Mouse (Mus musculus) hindbrain, postnatal 0 days (tissue): ENCODE results near the gene Clptm1l. TPM values are rescaled to one million over a fixed set of nuclear protein-coding genes. Genes with fewer than 3 reads are reported as not detected.

Source experiments
- ATAC-seq: fragments of 200-750 bp; cut with Nextera tagmentation; 2 replicates; pipeline ENCODE4 v1.8.0; 2017; ENCODE audit warnings: mild to moderate bottlenecking, moderate TSS enrichment, moderate library complexity
- DNase-seq: peaks from one replicate; pipeline ENCODE4 v3.0.0-alpha.2; 2015; ENCODE audit warnings: low spot score
- H3K27ac ChIP-seq: fragments of 300-500 bp; sonication (generic); 2 replicates; pipeline ENCODE4 v1.5.1; 2014; ENCODE audit warnings: mild to moderate bottlenecking
- H3K27me3 ChIP-seq: fragments of 300-500 bp; sonication (generic); 2 replicates; pipeline ENCODE4 v1.6.1; 2014; ENCODE audit warnings: low read length, mixed read lengths; ENCODE audit not compliant: insufficient read depth
- H3K36me3 ChIP-seq: fragments of 300-500 bp; sonication (generic); 2 replicates; pipeline ENCODE4 v1.6.1; 2014; ENCODE audit warnings: low read length, mixed read lengths; ENCODE audit not compliant: insufficient read depth
- H3K4me1 ChIP-seq: fragments of 300-500 bp; sonication (generic); 2 replicates; pipeline ENCODE4 v1.6.1; 2014; ENCODE audit warnings: antibody characterized with exemption, low read length, mixed read lengths; ENCODE audit not compliant: insufficient read depth
- H3K4me2 ChIP-seq: fragments of 300-500 bp; sonication (generic); 2 replicates; pipeline ENCODE4 v1.6.1; 2014; ENCODE audit warnings: low read depth, mild to moderate bottlenecking, low read length, moderate library complexity, mixed read lengths
- H3K4me3 ChIP-seq: fragments of 300-500 bp; sonication (generic); 2 replicates; pipeline ENCODE4 v1.5.1; 2014; ENCODE audit warnings: low read length
- H3K9ac ChIP-seq: fragments of 300-500 bp; sonication (generic); replicated peaks from 2 replicates; pipeline ENCODE4 v1.6.1; 2014; ENCODE audit warnings: mild to moderate bottlenecking, low read length, moderate library complexity, mixed read lengths
- H3K9me3 ChIP-seq: fragments of 300-500 bp; sonication (generic); 2 replicates; pipeline ENCODE4 v1.6.1; 2016; ENCODE audit warnings: low read length, mixed read lengths
- CTCF ChIP-seq: IDR thresholded peaks from 2 replicates; pipeline ENCODE4 v1.5.1; 2016; ENCODE audit warnings: antibody characterized with exemption, control low read depth, low read depth
- WGBS: fragments of 180-500 bp; shearing (Covaris S2); extraction: QIAGEN DNeasy Blood & Tissue Kit; methylation state at CpG from one replicate; pipeline ENCODE4 v1.1.7; 2014; 5-methylcytosine and 5-hydroxymethylcytosine counted together
- polyA plus RNA-seq: library from polyadenylated mRNA; unstranded; fragments of >200 nt; fragmentation: Nextera tagmentation; extraction: Ambion mirVana; gene quantifications from 2 replicates; pipeline ENCODE4 v1.2.1, GENCODE M21; 2015
- total RNA-seq: library from RNA; depleted of rRNA; stranded (reverse); fragments of >200 nt; gene quantifications from 2 replicates; pipeline ENCODE4 v1.2.3, GENCODE M21; 2014; rRNA removed

Gene Clptm1l
- total and polyA plus RNA-seq, 2 experiments from 2014 or later: 131 to 150 TPM

DNA sequence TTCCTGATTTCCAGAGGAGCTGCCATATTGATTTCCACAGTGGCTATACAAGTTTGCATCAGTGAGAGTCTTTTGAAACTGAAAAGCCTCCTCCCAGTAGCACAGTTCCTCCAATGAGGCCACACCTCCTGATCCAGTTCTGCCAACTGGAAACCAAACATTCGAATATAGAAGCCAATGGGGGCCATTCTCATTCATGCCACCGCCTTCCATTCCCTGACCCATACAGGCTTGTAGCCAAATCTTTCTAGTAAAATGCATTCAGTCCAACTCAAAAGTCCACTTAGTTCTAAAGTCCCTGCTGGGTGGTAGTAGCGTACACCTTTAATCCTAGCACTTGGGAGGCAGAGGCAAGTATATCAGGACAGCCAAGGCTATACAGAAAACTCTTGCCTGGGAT lies 49.5 kb downstream of the Clptm1l start:
- ATAC-seq (no peak), DNase-seq (no peak)
- H3K4me2 ChIP-seq: no peak overlapping the region
- no peak overlapping the region for H3K27ac ChIP-seq
- H3K36me3 ChIP-seq: peaks cover 4% of the 10 kb centered on the region; the same call in 1 of the 2 replicates
- H3K27me3 ChIP-seq: no peaks in the 10 kb centered on the region
- no peak for TF ChIP-seq CTCF
- 69% methylated on average over 3 of the region's 3 CpGs for WGBS
- H3K9ac ChIP-seq: no peak overlapping the region
- no peaks in the 10 kb centered on the region for H3K9me3 ChIP-seq
- H3K4me3 ChIP-seq: no peak overlapping the region
- no peaks in the 10 kb centered on the region for H3K4me1 ChIP-seq

- Histone ChIP-seq H3K4me3 (no peak overlapping the region), H3K36me3 (no peaks in the 10 kb centered on the region), H3K4me2 (no peak overlapping the region), H3K27me3 (no peaks in the 10 kb centered on the region), H3K4me1 (no peaks in the 10 kb centered on the region), H3K27ac (no peak overlapping the region), H3K9ac (no peak overlapping the region), H3K9me3 (no peaks in the 10 kb centered on the region)
- DNase-seq: no peak
- no peak for TF ChIP-seq CTCF
- WGBS: 84% methylated on average over 3 of the region's 3 CpGs
- ATAC-seq: no peak
Observed at GRCm38 (mm10) chr13:73654976-73655375, 51.2 kb downstream of the Clptm1l start.

GRCm38 (mm10) chr13:73658953-73659352 lies 55.1 kb downstream of the Clptm1l start:
- Histone ChIP-seq H3K27ac (no peak overlapping the region), H3K4me1 (no peaks in the 10 kb centered on the region), H3K4me3 (no peak overlapping the region), H3K4me2 (no peak overlapping the region), H3K9me3 (no peaks in the 10 kb centered on the region), H3K36me3 (no peaks in the 10 kb centered on the region), H3K9ac (no peak overlapping the region), H3K27me3 (no peaks in the 10 kb centered on the region)
- WGBS: 56% methylated on average over 2 of the region's 2 CpGs
- no peak for ATAC-seq
- no peak for DNase-seq
- no peak for TF ChIP-seq CTCF

DNA sequence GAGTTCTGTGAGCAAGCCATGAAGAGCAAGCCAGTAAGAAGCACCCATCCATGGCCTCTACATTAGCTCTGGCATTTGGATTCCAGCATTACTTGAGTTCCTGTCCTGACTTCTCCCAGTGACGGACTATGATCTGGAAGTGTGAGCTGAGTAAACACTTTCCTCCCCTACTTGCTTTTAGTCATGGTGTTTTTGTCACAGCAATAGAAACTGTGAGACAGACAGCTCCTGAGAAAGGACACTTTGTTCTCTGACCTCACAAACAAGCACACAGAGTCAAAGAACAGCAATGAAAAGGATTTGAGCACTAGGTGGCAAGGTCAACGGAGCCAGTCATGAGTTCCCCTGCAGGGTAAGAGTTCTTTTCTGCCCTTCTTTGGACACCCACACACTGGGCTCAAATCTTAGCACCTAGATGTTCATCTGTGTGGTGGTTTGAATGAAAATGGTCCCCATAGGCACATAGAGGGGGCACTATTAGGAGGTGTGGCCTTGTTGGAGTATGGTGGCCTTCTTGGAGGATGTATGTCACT lies 56.4 kb downstream of the Clptm1l start:
- no peaks in the 10 kb centered on the region for H3K27me3 ChIP-seq
- 65% methylated on average over 2 of the region's 2 CpGs for WGBS
- H3K9me3 ChIP-seq: no peaks in the 10 kb centered on the region
- no peak overlapping the region for H3K9ac ChIP-seq
- DNase-seq (no peak), ATAC-seq (no peak)
- no peak overlapping the region for H3K4me3 ChIP-seq
- H3K4me2 ChIP-seq: no peak overlapping the region
- TF ChIP-seq CTCF: no peak
- no peak overlapping the region for H3K27ac ChIP-seq
- H3K4me1 ChIP-seq: no peaks in the 10 kb centered on the region
- H3K36me3 ChIP-seq: no peaks in the 10 kb centered on the region

Other genes with a start within 250 kb of the Clptm1l start
- 191 and 199 TPM in 2 replicates for gene Lpcat1, start 136.8 kb upstream of the Clptm1l start, total RNA-seq
- gene Lpcat1, start 136.8 kb upstream of the Clptm1l start, polyA plus RNA-seq: 75.7 and 78.5 TPM in 2 replicates
- gene Slc6a3, start 67.3 kb upstream of the Clptm1l start, total RNA-seq: 5.7 and 8.5 TPM in 2 replicates
- gene Slc6a3, start 67.3 kb upstream of the Clptm1l start, polyA plus RNA-seq: 0.51 and 0.79 TPM in 2 replicates
- 5.6 and 8.0 TPM in 2 replicates for gene Tert, start 22.9 kb downstream of the Clptm1l start, total RNA-seq
- 2.6 and 2.7 TPM in 2 replicates for gene Tert, start 22.9 kb downstream of the Clptm1l start, polyA plus RNA-seq
- not detected in 2 replicates for gene Slc6a18, start 74.0 kb downstream of the Clptm1l start, total RNA-seq
- not detected in 2 replicates for gene Slc6a18, start 74.0 kb downstream of the Clptm1l start, polyA plus RNA-seq
- gene Slc6a19, start 100.9 kb downstream of the Clptm1l start, total RNA-seq: 0.05 and 0.14 TPM in 2 replicates
- 0.34 and 0.51 TPM in 2 replicates for gene Slc6a19, start 100.9 kb downstream of the Clptm1l start, polyA plus RNA-seq
- gene Slc12a7, start 129.1 kb downstream of the Clptm1l start, total RNA-seq: 7.1 and 11.0 TPM in 2 replicates
- gene Slc12a7, start 129.1 kb downstream of the Clptm1l start, polyA plus RNA-seq: 4.2 and 4.3 TPM in 2 replicates
- 18.3 and 24.2 TPM in 2 replicates for gene Nkd2, start 243.6 kb downstream of the Clptm1l start, total RNA-seq
- gene Nkd2, start 243.6 kb downstream of the Clptm1l start, polyA plus RNA-seq: 10.3 and 12.6 TPM in 2 replicates